Mouse (Mus musculus) midbrain, embryonic 16.5 days (tissue): ENCODE data around the gene L3mbtl2. TPM values are rescaled to one million over a fixed set of nuclear protein-coding genes. Genes with fewer than 3 reads are reported as not detected.
A peak's percentile ranks its signal among the peaks of the same experiment; 100 is the strongest.

Source experiments
- ATAC-seq: fragments of 200-750 bp; cut with Nextera tagmentation; 2 replicates; pipeline ENCODE4 v1.8.0; 2017; ENCODE audit warnings: moderate TSS enrichment
- H3K27ac ChIP-seq: fragments of 300-500 bp; sonication (generic); 2 replicates; pipeline ENCODE4 v1.5.1; 2014; ENCODE audit warnings: mild to moderate bottlenecking, low read length, mixed read lengths
- H3K27me3 ChIP-seq: fragments of 300-500 bp; sonication (generic); 2 replicates; pipeline ENCODE4 v1.6.1; 2014; ENCODE audit warnings: low read depth, low read length, mixed read lengths; ENCODE audit not compliant: control insufficient read depth, insufficient read depth
- H3K36me3 ChIP-seq: fragments of 300-500 bp; sonication (generic); 2 replicates; pipeline ENCODE4 v1.6.1; 2014; ENCODE audit warnings: mild to moderate bottlenecking, low read length, moderate library complexity, mixed read lengths; ENCODE audit not compliant: control insufficient read depth, insufficient read depth
- H3K4me1 ChIP-seq: fragments of 300-500 bp; sonication (generic); 2 replicates; pipeline ENCODE4 v1.6.1; 2014; ENCODE audit warnings: mild to moderate bottlenecking, low read length, mixed read lengths; ENCODE audit not compliant: control insufficient read depth, insufficient read depth
- H3K4me2 ChIP-seq: fragments of 300-500 bp; sonication (generic); 2 replicates; pipeline ENCODE4 v1.6.1; 2014; ENCODE audit warnings: mild to moderate bottlenecking, low read length, mixed read lengths
- H3K4me3 ChIP-seq: fragments of 300-500 bp; sonication (generic); 2 replicates; pipeline ENCODE4 v1.5.1; 2014; ENCODE audit warnings: low read depth, mild to moderate bottlenecking, low read length, moderate library complexity, mixed read lengths
- H3K9ac ChIP-seq: fragments of 300-500 bp; sonication (generic); 2 replicates; pipeline ENCODE4 v1.6.1; 2014; ENCODE audit warnings: low read depth, low read length, mixed read lengths
- H3K9me3 ChIP-seq: fragments of 300-500 bp; sonication (generic); replicated peaks from 2 replicates; pipeline ENCODE4 v1.6.1; 2014; ENCODE audit warnings: mild to moderate bottlenecking, low read length, mixed read lengths; ENCODE audit not compliant: control insufficient read depth, poor library complexity, severe bottlenecking
- WGBS: fragments of 180-500 bp; shearing (Covaris S2); extraction: QIAGEN DNeasy Blood & Tissue Kit; methylation state at CpG from one replicate; pipeline ENCODE4 v1.1.7; 2014; 5-methylcytosine and 5-hydroxymethylcytosine counted together
- polyA plus RNA-seq: library from polyadenylated mRNA; unstranded; fragments of >200 nt; fragmentation: Nextera tagmentation; extraction: Ambion mirVana; gene quantifications from 2 replicates; pipeline ENCODE4 v1.2.1, GENCODE M21; 2015

L3mbtl2 gene
- polyA plus RNA-seq, 1 experiment from 2014 or later: 32.8 TPM

DNA sequence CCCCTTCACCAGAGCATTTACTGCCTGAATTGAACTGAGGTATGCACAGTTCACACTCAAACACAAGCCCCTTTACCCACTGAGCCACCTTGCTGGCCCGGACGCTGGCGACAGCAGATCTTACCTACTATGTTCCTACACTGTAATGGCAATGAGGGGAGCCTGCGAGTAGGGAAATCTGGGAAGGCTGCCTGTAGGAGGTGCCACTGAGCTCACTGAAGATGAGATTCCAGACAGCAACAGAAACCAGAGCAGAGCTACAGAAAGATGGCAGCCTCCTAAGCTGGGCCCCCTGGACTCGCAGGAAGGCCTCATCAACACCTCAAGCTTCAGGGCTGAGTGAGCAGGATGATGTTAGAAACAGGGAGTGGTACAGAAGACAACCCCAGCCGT lies 55.4 kb downstream of the L3mbtl2 start:
- peak overlapping the region; percentile 88 for H3K27ac ChIP-seq
- ATAC-seq: no peak
- no peaks in the 10 kb centered on the region for H3K9me3 ChIP-seq
- 92% methylated on average over 6 of the region's 6 CpGs for WGBS
- H3K27me3 ChIP-seq: no peaks in the 10 kb centered on the region
- peaks cover 13% of the 10 kb centered on the region; the same call in 1 of the 2 replicates for H3K4me1 ChIP-seq
- H3K4me2 ChIP-seq: no peak overlapping the region
- no peak overlapping the region for H3K4me3 ChIP-seq
- H3K36me3 ChIP-seq: peaks cover 20% of the 10 kb centered on the region
- H3K9ac ChIP-seq: no peak overlapping the region

DNA sequence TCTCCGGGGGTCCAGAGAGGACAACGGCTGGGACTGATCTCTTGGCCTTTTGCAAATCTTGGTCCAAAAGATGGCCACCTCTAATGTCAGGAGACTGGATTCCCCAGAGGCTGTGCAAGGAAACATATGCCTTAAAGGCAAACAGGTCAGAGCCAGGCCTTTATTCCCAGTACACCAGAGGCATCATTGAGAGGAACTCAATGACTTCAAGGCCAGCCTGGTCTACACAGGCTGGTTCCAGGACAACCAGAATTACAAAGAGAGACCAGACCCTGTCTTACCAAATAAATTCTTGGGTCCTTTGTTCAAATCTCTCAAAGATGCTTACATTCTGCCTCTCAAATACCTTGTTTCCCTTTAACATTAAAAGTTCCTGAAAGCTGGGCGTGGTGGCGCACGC lies 58.7 kb downstream of the L3mbtl2 start:
- no peak overlapping the region for H3K4me2 ChIP-seq
- no peak overlapping the region for H3K9ac ChIP-seq
- H3K4me1 ChIP-seq: peaks cover 12% of the 10 kb centered on the region; the same call in 1 of the 2 replicates
- no peaks in the 10 kb centered on the region for H3K9me3 ChIP-seq
- no peak for ATAC-seq
- peaks cover 15% of the 10 kb centered on the region for H3K36me3 ChIP-seq
- no peak overlapping the region for H3K4me3 ChIP-seq
- no peak overlapping the region for H3K27ac ChIP-seq
- H3K27me3 ChIP-seq: no peaks in the 10 kb centered on the region
- 91% methylated on average over 5 of the region's 5 CpGs for WGBS

DNA sequence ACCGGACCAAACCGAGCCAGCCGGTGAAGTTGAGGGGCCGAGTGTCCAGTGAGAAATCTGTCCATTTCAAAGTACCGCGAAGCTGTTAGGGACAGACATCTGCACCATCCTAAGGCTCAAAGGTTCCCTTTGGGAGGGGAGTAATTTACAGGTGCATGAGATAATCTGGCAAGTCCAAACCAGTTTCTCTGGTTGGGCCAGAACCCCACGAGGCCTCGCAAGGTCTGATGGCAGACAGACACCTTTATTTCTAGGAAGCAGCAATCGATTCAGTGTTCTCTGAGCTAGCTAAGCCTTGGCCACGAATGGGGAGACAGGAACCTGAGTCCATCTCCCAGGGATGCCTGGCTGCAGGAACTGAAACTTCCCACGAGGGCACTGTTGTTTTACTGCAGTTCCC lies 60.0 kb downstream of the L3mbtl2 start:
- Histone ChIP-seq H3K27me3 (no peaks in the 10 kb centered on the region), H3K4me3 (no peak overlapping the region), H3K9ac (no peak overlapping the region), H3K36me3 (peaks cover 15% of the 10 kb centered on the region), H3K9me3 (no peaks in the 10 kb centered on the region), H3K4me2 (no peak overlapping the region), H3K4me1 (peaks cover 16% of the 10 kb centered on the region), H3K27ac (no peak overlapping the region)
- WGBS: 93% methylated on average over 11 of the region's 11 CpGs
- ATAC-seq: no peak

DNA sequence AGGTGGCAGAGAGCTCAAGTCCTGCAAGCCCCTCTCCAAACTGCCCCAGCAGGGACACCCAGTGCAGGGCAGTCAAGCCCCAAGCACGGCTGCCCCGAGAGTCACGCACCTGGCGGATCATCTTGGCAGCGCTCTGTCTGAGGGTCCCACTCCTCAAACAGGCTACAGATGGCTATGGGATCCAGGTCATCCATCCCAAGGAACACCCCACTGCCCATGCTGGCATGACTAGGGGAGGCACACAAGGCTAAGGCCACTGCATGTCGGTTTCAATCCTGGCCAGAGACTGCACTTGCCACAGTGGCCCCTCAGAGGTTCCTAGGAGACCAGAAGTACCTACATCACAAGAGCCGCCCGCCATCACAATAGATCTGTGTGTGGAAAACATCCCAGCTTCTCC lies 62.3 kb downstream of the L3mbtl2 start:
- no peak overlapping the region for H3K27ac ChIP-seq
- no peak overlapping the region for H3K4me3 ChIP-seq
- no peak for ATAC-seq
- peaks cover 15% of the 10 kb centered on the region for H3K4me1 ChIP-seq
- H3K9me3 ChIP-seq: no peaks in the 10 kb centered on the region
- no peak overlapping the region for H3K4me2 ChIP-seq
- H3K9ac ChIP-seq: no peak overlapping the region
- no peaks in the 10 kb centered on the region for H3K27me3 ChIP-seq
- H3K36me3 ChIP-seq: peaks cover 10% of the 10 kb centered on the region
- WGBS: 94% methylated on average over 8 of the region's 8 CpGs

DNA sequence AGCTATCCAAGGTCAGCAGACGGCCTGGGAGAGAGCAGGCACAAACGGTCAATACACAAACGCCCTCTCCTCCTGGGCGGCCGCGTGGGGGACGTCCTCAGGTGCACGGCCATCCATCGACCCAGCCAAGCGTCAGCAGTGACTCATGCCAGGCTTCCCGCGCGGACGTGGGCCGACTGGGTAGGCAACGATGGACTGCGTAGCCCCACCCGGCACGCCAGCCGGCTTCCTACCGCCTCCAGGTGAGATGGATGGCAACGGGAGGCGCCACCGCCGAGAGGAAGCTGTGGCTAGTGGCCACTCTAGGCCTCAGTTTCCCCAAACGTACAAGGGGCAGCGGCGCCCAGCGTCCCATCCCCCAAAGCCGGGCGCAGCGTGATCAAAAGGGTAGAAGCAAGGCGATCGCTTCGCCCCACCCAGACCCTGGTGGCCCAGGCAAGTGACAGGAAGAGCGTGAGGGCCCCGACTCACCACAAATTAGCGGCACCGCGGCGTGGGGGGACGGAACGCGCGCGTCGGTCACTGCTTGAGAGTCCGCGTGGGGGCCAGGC lies 65.6 kb downstream of the L3mbtl2 start:
- ATAC-seq: peak; percentile 54
- 0% methylated on average over 49 of the region's 49 CpGs for WGBS
- Histone ChIP-seq H3K27ac (peak overlapping the region; percentile 43), H3K9me3 (no peaks in the 10 kb centered on the region), H3K36me3 (no peaks in the 10 kb centered on the region), H3K4me1 (peaks cover 15% of the 10 kb centered on the region), H3K4me3 (peak overlapping the region; percentile 66), H3K27me3 (no peaks in the 10 kb centered on the region), H3K9ac (peak overlapping the region; percentile 87), H3K4me2 (peak overlapping the region; percentile 91)

DNA sequence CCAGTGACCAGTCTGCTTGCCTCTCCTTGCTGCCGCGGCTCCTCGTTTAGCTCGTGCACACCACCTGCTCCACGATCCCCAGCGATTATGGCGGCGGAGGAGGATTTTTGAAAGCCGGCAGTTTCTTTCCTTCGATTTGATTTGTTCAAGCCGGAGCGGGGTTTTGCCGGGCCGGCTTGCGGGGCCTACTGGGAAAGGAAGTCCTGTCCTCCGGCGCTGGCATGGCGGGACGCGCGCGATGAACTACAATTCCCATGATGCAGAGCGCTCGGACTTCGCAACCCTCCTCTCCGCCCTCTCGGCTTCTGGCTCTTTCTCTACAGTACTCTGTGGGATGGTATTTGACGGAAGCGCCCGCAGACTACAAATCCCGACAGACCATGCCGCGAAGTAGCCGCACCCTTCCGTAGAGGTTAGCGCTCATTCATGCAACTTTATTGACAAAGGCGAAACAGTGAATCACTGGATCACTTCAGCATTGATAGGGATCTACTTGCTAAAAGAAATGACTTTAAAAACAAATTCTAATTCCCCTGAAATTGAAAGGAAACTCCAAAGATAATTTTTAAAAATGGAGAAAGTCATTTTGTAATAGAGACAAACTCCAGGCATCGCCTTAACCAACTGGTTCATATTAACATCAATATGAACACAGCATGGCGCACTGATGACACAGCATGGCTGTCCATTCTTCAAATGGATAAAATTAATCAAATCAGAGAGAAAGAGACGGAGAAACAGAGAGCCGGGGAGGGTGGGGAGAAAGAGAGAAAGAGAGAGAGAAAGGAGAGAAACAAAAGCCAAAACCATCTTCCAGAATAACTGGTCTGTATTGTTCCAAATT lies 66.3 kb downstream of the L3mbtl2 start:
- Histone ChIP-seq H3K4me1 (peaks cover 15% of the 10 kb centered on the region), H3K36me3 (no peaks in the 10 kb centered on the region), H3K4me2 (peak overlapping the region; percentile 91), H3K27ac (peak overlapping the region; percentile 43), H3K9ac (peak overlapping the region; percentile 87), H3K27me3 (no peaks in the 10 kb centered on the region), H3K9me3 (no peaks in the 10 kb centered on the region), H3K4me3 (peak overlapping the region; percentile 66)
- WGBS: 5% methylated on average over 40 of the region's 41 CpGs
- peak; percentile 99 for ATAC-seq

DNA sequence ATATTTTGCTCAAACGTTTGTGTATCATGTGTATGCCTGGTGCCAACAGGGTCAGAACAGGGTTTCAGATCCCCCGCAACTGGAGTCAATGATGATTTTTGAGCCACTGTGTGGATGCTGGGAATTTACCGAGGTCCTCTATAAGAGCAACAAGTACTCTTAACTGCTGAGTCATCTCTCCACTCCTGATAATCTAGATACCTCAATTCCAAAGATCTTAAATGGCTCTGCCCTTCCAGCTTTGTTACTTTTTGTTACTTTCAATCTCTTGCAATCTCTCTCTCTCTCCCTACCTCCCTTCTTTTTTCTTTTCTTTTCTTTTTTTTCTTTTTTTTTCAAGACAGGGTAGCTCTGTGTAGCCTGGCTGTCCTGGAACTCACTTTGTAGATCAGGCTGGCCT lies 71.4 kb downstream of the L3mbtl2 start:
- Histone ChIP-seq H3K36me3 (no peaks in the 10 kb centered on the region), H3K4me1 (no peaks in the 10 kb centered on the region), H3K27me3 (no peaks in the 10 kb centered on the region), H3K27ac (no peak overlapping the region), H3K9ac (no peak overlapping the region), H3K4me2 (no peak overlapping the region), H3K9me3 (no peaks in the 10 kb centered on the region), H3K4me3 (no peak overlapping the region)
- WGBS: 66% methylated on average over 3 of the region's 3 CpGs
- ATAC-seq: no peak

Other genes starting within 250 kb of the L3mbtl2 start
- gene Rbx1, start 197.6 kb upstream of the L3mbtl2 start, polyA plus RNA-seq: 396 and 416 TPM in 2 replicates
- gene Ep300, start 78.5 kb upstream of the L3mbtl2 start, polyA plus RNA-seq: 18.9 and 21.2 TPM in 2 replicates
- 41.4 and 42.5 TPM in 2 replicates for gene Chadl, start 33.4 kb downstream of the L3mbtl2 start, polyA plus RNA-seq
- gene Zc3h7b, start 81.2 kb downstream of the L3mbtl2 start, polyA plus RNA-seq: 53.1 and 54.2 TPM in 2 replicates
- gene Rangap1, start 81.6 kb downstream of the L3mbtl2 start, polyA plus RNA-seq: 157 and 161 TPM in 2 replicates
- gene Tef, start 138.5 kb downstream of the L3mbtl2 start, polyA plus RNA-seq: 22.7 and 22.8 TPM in 2 replicates
- gene Tob2, start 194.9 kb downstream of the L3mbtl2 start, polyA plus RNA-seq: 15.6 and 17.1 TPM in 2 replicates
- gene Phf5a, start 208.0 kb downstream of the L3mbtl2 start, polyA plus RNA-seq: 107 and 117 TPM in 2 replicates
- 252 and 272 TPM in 2 replicates for gene Aco2, start 208.4 kb downstream of the L3mbtl2 start, polyA plus RNA-seq